Mouse (Mus musculus): ENCODE measurements around the gene Cyp17a1.

The Cyp17a1 gene

GRCm38 (mm10) chr19:46642136-46642753, 30.7 kb downstream of the Cyp17a1 start:
- DNase-seq (ENCODE audit: low spot score in 2 of 2), result no peak

GRCm38 (mm10) chr19:46641420-46642085, 31.4 kb downstream of the Cyp17a1 start:
- peak in 1 of 2 experiments; percentile 21 for DNase-seq (ENCODE audit: low spot score in 2 of 2)

DNA sequence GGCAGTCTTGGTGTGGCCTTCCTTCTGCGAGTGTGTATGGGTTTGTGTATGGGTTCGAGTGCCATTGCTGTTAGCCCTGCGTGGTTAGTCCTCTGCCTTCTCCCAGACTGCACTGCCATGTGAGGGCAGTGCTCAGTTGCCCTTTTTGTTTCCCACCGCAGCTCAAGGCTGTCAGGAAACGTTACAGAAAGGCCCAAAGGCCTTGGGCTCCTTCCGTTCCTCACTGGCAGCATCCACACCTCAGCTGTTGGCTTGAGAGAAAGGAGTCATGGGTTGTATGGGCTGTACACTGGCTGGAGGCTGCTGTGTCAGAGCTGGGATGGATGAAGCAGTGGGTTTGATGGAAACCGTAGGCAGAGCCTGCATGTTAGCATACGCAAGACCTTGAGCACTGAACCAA, 32.2 kb downstream of the Cyp17a1 start:
- DNase-seq (ENCODE audit: low spot score in 2 of 2), result no peak

DNA sequence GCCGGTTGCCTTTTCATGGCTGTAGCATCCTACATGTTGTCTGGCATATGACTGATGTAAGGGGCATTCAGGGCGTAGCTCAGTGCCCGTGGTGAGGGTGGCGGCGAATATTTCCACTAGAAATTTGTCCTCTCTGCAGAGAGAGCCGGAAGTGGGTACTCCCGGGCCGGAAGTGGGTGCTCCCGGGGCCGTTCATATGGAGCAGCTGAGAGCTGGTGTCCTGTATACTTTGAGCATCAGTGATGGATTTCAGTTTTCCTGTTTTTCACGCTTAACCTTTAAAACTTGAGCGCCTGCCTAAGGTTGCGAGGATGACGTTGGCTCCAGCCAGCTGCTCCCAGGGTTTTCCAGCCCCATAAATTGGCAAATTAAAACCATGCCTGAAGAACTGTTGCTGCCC, 33.5 kb downstream of the Cyp17a1 start:
- DNase-seq (ENCODE audit: low spot score in 2 of 2), result no peak

DNA sequence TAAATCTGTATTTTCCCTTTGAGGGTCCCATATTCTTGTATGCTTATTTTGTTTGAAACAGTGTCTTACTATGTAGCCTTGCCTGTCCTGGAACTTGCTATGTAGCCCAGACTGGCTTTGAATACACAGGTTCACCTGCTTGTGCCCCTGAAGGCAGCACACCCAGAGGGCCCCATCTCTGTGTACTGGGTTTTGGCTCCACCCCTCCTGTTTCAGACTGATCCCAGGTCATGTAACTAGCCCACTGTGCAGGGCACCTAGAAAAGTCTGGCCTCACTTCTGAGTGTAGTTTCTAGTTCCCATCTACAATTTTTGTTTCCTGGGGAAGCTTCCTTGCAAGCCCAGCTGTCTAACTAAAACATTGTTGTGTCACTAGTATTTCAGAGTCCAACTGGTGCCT, 33.9 kb downstream of the Cyp17a1 start:
- no peak for DNase-seq (ENCODE audit: low spot score in 2 of 2)

DNA sequence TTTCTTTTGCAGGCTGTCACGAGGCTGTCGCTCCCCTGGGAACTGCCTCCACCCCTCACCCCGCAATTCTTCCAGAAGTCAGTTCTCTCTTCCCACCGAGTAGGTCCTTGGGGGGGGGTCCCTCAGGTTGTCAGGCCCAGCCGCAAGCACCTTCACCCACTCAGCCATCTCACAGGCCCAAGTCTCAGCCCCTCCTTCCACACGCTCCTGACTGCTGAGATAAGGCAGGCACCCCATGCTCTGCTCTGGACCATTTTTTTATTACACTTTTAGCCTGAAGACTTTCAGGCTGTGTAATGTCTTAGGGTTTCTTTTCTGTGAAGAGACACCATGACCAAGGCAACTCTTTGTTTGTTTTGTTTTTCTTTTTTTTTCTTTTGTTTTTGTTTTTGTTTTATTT, 35.4 kb downstream of the Cyp17a1 start:
- no peak for DNase-seq (ENCODE audit: low spot score in 2 of 2)

DNA sequence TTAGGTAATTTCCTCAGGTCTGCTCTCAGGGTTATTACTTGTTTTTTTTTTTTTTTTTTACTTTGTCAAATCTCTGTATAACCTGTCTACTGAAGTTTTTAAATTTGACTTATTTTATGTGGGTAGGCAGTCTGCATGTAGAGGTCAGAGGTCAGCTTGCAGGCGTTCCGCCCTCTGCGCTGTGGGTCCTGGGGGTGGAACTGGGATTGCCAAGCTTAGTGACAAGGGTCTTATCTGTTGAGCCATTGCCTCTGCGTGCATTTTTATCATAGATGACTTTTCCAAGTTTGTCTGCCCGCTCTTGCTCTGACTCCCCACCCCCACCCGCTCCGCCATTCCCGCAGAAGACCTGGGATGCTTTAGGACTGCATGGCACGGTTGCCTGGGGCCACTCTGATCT, 37.2 kb downstream of the Cyp17a1 start:
- no peak for DNase-seq (ENCODE audit: low spot score in 2 of 2)

GRCm38 (mm10) chr19:46631637-46632036, 41.3 kb downstream of the Cyp17a1 start:
- no peak for DNase-seq (ENCODE audit: low spot score in 2 of 2)

DNA sequence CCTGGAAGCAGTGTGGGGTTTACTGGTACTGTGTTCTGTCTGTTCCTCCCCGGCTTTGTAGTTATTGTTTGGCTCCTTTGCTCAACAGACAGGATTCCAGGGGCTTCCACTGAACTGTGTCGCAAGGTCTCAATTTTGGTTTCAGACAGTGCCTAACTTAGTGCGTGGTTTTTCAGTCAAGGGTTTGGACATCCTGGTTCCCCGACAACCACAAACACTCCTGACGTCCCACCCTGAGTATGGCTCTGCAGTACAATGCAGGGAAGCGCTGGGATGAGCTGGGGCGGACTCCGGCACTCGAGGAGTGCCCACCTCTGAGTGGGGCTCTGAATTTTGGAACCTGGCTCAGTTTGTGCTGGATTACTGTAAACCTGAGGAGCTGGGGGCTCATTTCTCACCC, 43.2 kb downstream of the Cyp17a1 start:
- no peak for DNase-seq (ENCODE audit: low spot score in 2 of 2)

GRCm38 (mm10) chr19:46628403-46628802, 44.6 kb downstream of the Cyp17a1 start:
- no peak for DNase-seq (ENCODE audit: low spot score in 2 of 2)

GRCm38 (mm10) chr19:46625519-46625918, 47.5 kb downstream of the Cyp17a1 start:
- no peak for DNase-seq (ENCODE audit: low spot score in 2 of 2)

DNA sequence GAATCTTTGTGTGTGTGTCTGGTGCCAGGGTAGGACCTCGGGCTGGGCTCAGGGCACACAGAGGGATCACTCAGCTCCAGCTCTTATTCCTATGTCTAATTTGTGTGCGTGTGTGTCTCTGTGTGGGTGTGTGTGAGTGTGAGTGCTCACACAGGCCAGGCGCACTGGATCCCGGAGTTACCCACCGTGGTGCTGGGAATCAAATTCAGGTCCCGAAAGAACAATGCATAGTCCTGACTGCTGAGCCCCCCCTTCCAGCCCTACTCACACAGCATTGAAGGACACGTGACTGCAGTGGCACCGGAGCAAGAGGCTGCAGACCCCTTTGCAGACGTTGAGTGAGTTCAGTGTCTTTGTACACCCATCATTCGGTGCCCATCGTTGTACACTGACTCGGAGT, 48.0 kb downstream of the Cyp17a1 start:
- no peak for DNase-seq (ENCODE audit: low spot score in 2 of 2)

- no peak for DNase-seq (ENCODE audit: low spot score in 2 of 2)
These were observed 48.9 kb downstream of the Cyp17a1 start for GRCm38 (mm10) chr19:46623790-46624772.

DNA sequence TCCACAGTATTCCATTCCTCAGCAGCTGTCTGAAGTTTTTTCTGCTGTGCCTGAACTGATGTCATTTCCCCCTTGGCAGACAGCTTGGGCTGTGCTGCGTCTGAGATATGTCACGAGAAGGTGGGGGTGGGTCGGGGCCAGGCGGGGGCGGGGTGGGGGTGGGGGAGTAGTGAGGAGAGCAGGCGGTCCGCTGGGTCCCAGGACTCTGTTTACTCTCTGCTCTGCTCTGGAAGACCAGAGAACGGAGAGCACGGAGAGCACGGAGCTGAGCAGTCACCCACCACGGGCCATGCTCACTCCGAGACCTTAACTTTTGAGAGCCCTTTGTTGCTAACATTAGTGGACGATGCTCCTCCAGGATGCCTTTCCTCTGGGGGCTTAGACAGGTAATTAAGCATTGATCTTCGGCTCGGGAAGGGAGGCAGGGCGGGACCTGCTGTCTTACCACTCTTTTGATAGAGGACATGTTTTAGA, 49.7 kb downstream of the Cyp17a1 start:
- no peak for DNase-seq (ENCODE audit: low spot score in 2 of 2)

- DNase-seq (ENCODE audit: low spot score in 2 of 2), result no peak
These were observed 50.2 kb downstream of the Cyp17a1 start for GRCm38 (mm10) chr19:46622659-46623193.

- DNase-seq (ENCODE audit: low spot score in 2 of 2), result no peak
These were observed 51.5 kb downstream of the Cyp17a1 start for GRCm38 (mm10) chr19:46621236-46622183.

GRCm38 (mm10) chr19:46620016-46620808, 52.8 kb downstream of the Cyp17a1 start:
- DNase-seq (ENCODE audit: low spot score in 2 of 2), result no peak

- no peak for DNase-seq (ENCODE audit: low spot score in 2 of 2)
These were observed 53.5 kb downstream of the Cyp17a1 start for GRCm38 (mm10) chr19:46619518-46619917.

GRCm38 (mm10) chr19:46619001-46619400, 54.0 kb downstream of the Cyp17a1 start:
- DNase-seq (ENCODE audit: low spot score in 2 of 2), result no peak

- no peak for DNase-seq (ENCODE audit: low spot score in 2 of 2)
These were observed 54.6 kb downstream of the Cyp17a1 start for GRCm38 (mm10) chr19:46618322-46618721.

Data from cerebellum, postnatal 4 days (tissue).